Mouse (Mus musculus) G1E (cell line): ENCODE measurements around the gene Itgad. TPM values are rescaled to one million over a fixed set of nuclear protein-coding genes. Genes with fewer than 3 reads are reported as not detected.

ENCODE experiments used
- ATAC-seq: 2 replicates; pipeline ENCODE4 v1.8.0; 2016; ENCODE audit warnings: mild to moderate bottlenecking; ENCODE audit not compliant: insufficient number of reproducible peaks, poor library complexity, low FRiP score, severe bottlenecking; ENCODE audit errors: extremely low read depth
- DNase-seq: peaks from one replicate; pipeline ENCODE4 v3.0.0; 2012; ENCODE audit warnings: low spot score
- H3K27me3 ChIP-seq: 2 replicates; pipeline ENCODE4 v1.6.1; 2012; ENCODE audit warnings: mild to moderate bottlenecking, low read length, inconsistent platforms; ENCODE audit not compliant: insufficient read depth
- H3K36me3 ChIP-seq: replicated peaks from 2 replicates; pipeline ENCODE3; 2012; ENCODE audit warnings: mild to moderate bottlenecking, inconsistent platforms
- H3K4me1 ChIP-seq: 2 replicates; pipeline ENCODE4 v1.6.1; 2012; ENCODE audit warnings: low read depth, low read length, inconsistent platforms, mixed read lengths; ENCODE audit not compliant: insufficient read depth
- H3K4me3 ChIP-seq: 2 replicates; pipeline ENCODE4 v1.5.1; 2012; ENCODE audit warnings: low read depth, mild to moderate bottlenecking, inconsistent platforms, low read length, moderate library complexity, mixed read lengths
- H3K9me3 ChIP-seq: replicated peaks from 2 replicates; pipeline ENCODE4 v1.6.1; 2012; ENCODE audit warnings: inconsistent platforms
- CTCF ChIP-seq: IDR thresholded peaks from 2 replicates; pipeline ENCODE4 v1.5.1; 2012; ENCODE audit warnings: low read depth, low read length, inconsistent platforms, mixed read lengths
- GATA1 ChIP-seq: IDR thresholded peaks from 2 replicates; pipeline ENCODE4 v1.6.1; 2012; ENCODE audit warnings: borderline replicate concordance, low read length, inconsistent platforms, mixed read lengths
- GATA2 ChIP-seq: IDR thresholded peaks from 2 replicates; pipeline ENCODE4 v1.6.1; 2012; ENCODE audit warnings: low read depth, low read length, inconsistent platforms, borderline replicate concordance
- POLR2AphosphoS5 ChIP-seq: IDR thresholded peaks from 2 replicates; pipeline ENCODE4 v1.6.1; 2012; ENCODE audit warnings: low read depth, low read length, inconsistent platforms; ENCODE audit not compliant: insufficient replicate concordance
- TAL1 ChIP-seq: conservative IDR thresholded peaks from 2 replicates; pipeline ENCODE4 v1.6.1; 2012; ENCODE audit warnings: low read depth, low read length, inconsistent platforms, mixed read lengths
- polyA plus RNA-seq: library from polyadenylated mRNA; stranded (reverse); fragments of >175 nt; gene quantifications from 2 replicates; pipeline ENCODE4 v1.2.3, GENCODE M21; 2012
- total RNA-seq, 2 experiments: library from RNA; stranded (forward) in 1 of 2; stranded (reverse) in 1 of 2; fragments of 200-1000 nt in 1 of 2; fragments of >200 nt in 1 of 2; fragmentation: Nextera tagmentation in 1 of 2; gene quantifications; 2 replicates each; pipeline ENCODE4 v1.2.3; 2014 to 2017

Gene Itgad
- total RNA-seq (2014; fragmentation: Nextera tagmentation) (not detected in 2 replicates), total RNA-seq (2017) (0.23 TPM in 1 of 2 replicates, not detected in the other), polyA plus RNA-seq (0.01 and 0.06 TPM in 2 replicates)

- ATAC-seq, result no peak
- H3K4me1 ChIP-seq, result no peaks in the 10 kb centered on the region
Measured at GRCm38 (mm10) chr7:128154076-128154475, at the start of gene Itgad. TSS of gene Itgad (plus strand) at chr7:128154376.

DNA sequence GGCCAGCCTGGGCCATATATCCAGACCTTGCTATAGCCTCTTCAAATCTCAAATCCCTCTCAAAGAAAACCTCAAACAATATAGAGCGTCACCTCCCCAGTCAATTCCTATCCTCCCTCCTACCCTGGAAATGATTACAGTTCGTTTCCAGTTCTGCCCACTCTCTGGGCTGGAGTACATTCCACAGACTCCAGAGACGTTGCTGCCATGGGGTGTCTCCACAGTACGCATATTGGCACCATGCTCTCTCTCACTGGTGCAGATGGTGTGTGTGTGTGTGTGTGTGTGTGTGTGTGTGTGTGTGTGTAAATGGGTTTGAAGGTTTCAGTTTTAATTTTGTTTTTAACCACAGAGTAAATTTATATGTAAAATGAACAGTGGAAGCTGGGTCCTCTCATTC lies 48.9 kb upstream of the Itgad start:
- no peaks in the 10 kb centered on the region for H3K36me3 ChIP-seq
- peaks cover 22% of the 10 kb centered on the region for H3K27me3 ChIP-seq
- no peaks in the 10 kb centered on the region for H3K4me1 ChIP-seq
- TF ChIP-seq POLR2AphosphoS5 (no peak), CTCF (no peak), TAL1 (no peak)
- no peak for DNase-seq
- no peak for ATAC-seq
- no peak overlapping the region for H3K4me3 ChIP-seq
- H3K9me3 ChIP-seq, result no peaks in the 10 kb centered on the region

More at GRCm38 (mm10) chr7:128154076-128154475, at the start of gene Itgad:
- H3K9me3 ChIP-seq, result no peaks in the 10 kb centered on the region
- DNase-seq, result no peak
- no peak for TF ChIP-seq POLR2AphosphoS5
- no peak for TF ChIP-seq GATA2
- no peak for TF ChIP-seq CTCF
- TF ChIP-seq GATA1, result no peak
- no peak for TF ChIP-seq TAL1
- no peaks in the 10 kb centered on the region; the same call in 1 of the 2 replicates for H3K27me3 ChIP-seq
- H3K4me3 ChIP-seq, result no peak within 1 kb of the TSS
- H3K36me3 ChIP-seq, result no peaks in the 10 kb centered on the region

DNA sequence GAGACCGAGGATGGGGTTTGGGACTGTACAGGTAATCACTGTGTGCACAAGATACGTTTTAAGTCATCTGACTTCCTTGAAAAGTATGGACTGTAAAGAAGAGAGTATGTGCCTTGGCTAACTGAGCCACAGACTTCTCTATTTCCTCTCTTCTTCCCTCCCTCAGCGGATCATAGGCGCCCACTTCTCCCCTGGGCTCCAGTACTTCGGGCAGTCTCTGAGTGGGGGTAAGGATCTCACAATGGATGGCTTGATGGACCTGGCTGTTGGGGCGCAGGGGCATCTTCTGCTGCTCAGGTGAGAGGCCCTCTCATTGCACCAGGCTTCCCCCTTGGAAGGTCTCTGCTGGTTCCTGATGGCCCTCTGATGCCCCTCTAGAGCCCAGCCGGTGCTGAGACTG lies 46.7 kb upstream of the Itgad start:
- Histone ChIP-seq H3K9me3 (no peaks in the 10 kb centered on the region), H3K4me3 (no peak overlapping the region), H3K4me1 (no peaks in the 10 kb centered on the region), H3K27me3 (peaks cover 19% of the 10 kb centered on the region), H3K36me3 (no peaks in the 10 kb centered on the region)
- no peak for TF ChIP-seq GATA1
- no peak for TF ChIP-seq POLR2AphosphoS5
- no peak for TF ChIP-seq TAL1
- no peak for TF ChIP-seq CTCF
- TF ChIP-seq GATA2, result no peak
- no peak for ATAC-seq
- DNase-seq, result no peak

DNA sequence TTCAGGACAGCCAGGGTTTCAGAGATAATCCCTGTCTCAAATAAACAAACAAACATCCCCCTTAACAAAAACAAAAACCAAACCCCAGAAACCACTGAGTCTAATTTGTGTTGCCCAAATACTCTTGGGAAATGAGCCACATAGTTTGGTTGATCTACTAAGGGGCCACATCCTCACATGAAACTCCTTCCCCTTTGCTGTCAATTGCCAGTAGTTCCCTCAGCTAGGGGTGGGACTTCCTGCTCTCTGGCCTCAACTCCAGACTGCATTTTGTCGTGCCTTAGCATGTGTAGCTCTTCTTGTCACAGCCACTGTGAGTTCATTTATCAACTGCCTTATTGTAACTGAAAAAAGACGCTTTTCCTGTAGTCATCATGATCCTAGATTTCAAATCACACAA lies 43.9 kb upstream of the Itgad start:
- Histone ChIP-seq H3K4me1 (no peaks in the 10 kb centered on the region), H3K4me3 (no peak overlapping the region), H3K36me3 (no peaks in the 10 kb centered on the region), H3K9me3 (no peaks in the 10 kb centered on the region), H3K27me3 (peaks cover 16% of the 10 kb centered on the region)
- DNase-seq (no peak), ATAC-seq (no peak)
- TF ChIP-seq GATA2 (no peak), GATA1 (no peak), CTCF (no peak), TAL1 (no peak), POLR2AphosphoS5 (no peak)

DNA sequence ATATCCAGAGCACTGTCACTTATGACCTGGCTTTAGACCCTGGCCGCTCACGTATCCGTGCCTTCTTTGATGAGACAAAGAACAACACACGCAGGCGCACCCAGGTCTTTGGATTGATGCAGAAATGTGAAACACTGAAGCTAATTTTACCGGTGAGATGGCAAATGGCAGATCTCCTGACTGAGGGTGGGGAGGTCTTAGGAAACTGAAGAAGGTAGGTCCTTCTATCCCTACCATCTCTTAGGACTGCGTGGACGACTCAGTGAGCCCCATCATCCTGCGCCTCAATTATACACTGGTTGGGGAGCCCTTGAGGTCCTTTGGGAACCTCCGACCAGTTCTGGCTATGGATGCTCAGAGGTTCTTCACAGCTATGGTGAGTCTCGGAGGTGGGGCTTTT lies 42.0 kb upstream of the Itgad start:
- no peak for TF ChIP-seq TAL1
- TF ChIP-seq GATA2, result no peak
- TF ChIP-seq POLR2AphosphoS5, result no peak
- TF ChIP-seq CTCF, result no peak
- no peak for TF ChIP-seq GATA1
- Histone ChIP-seq H3K27me3 (peaks cover 16% of the 10 kb centered on the region), H3K9me3 (no peaks in the 10 kb centered on the region), H3K4me1 (no peaks in the 10 kb centered on the region), H3K4me3 (no peak overlapping the region), H3K36me3 (no peaks in the 10 kb centered on the region)
- ATAC-seq (no peak), DNase-seq (no peak)

- peaks cover 10% of the 10 kb centered on the region for H3K27me3 ChIP-seq
- ATAC-seq (no peak), DNase-seq (no peak)
- no peak overlapping the region for H3K4me3 ChIP-seq
- no peak for TF ChIP-seq TAL1
- no peak for TF ChIP-seq CTCF
- TF ChIP-seq GATA2, result no peak
- TF ChIP-seq POLR2AphosphoS5, result no peak
- no peaks in the 10 kb centered on the region for H3K9me3 ChIP-seq
- H3K36me3 ChIP-seq, result no peaks in the 10 kb centered on the region
- no peaks in the 10 kb centered on the region for H3K4me1 ChIP-seq
Measured at GRCm38 (mm10) chr7:128114371-128115105, 39.6 kb upstream of the Itgad start.
